In genomic region chr7:115310400-115311225, GRCm38 (mm10) we compare ENCODE assay signal across 10 mouse cellular contexts.
DNase-seq lines count a peak whose midpoint lies in the region; ATAC-seq lines count a peak whose summit lies in the region.
"Had no signal": no experiment of that assay in that cellular context is flagged by ENCODE, and none has a peak within 500 bp of the region (broad histone marks: within the 10 kb centered on the region; RNA-seq: fewer than 3 reads in every experiment).

No protein-coding gene starts in this region.

- no peaks in the 10 kb centered on the region for H3K36me3 ChIP-seq in hindbrain, embryonic 13.5 days
- no peaks in the 10 kb centered on the region for H3K36me3 ChIP-seq in hindbrain, embryonic 11.5 days (ENCODE audit: control insufficient read depth, insufficient read depth, low read length)
- no peaks in the 10 kb centered on the region for H3K36me3 ChIP-seq in heart, embryonic 16.5 days (ENCODE audit: control insufficient read depth, insufficient read depth)

- H3K4me1 ChIP-seq in hindbrain, embryonic 13.5 days (replicated peaks) = peaks cover 12% of the 10 kb centered on the region
- no peaks in the 10 kb centered on the region for H3K4me1 ChIP-seq in hindbrain, embryonic 11.5 days (replicated peaks; ENCODE audit: control insufficient read depth, insufficient read depth, low read length)
- H3K4me1 ChIP-seq in heart, embryonic 16.5 days (ENCODE audit: control insufficient read depth, insufficient read depth, low read length) = peaks cover 34% of the 10 kb centered on the region

- WGBS in hindbrain, embryonic 13.5 days = 68% methylated on average over 5 of the region's 5 CpGs
- 83% methylated on average over 5 of the region's 5 CpGs for WGBS in hindbrain, embryonic 11.5 days
- 44% methylated on average over 5 of the region's 5 CpGs for WGBS in heart, embryonic 16.5 days

- no peak overlapping the region for H3K27ac ChIP-seq in hindbrain, embryonic 13.5 days
- H3K27ac ChIP-seq in hindbrain, embryonic 11.5 days (ENCODE audit: low read depth, low read length) = no peak overlapping the region
- H3K27ac ChIP-seq in heart, embryonic 16.5 days (ENCODE audit: low read length) = peak overlapping the region; percentile 84

- intact Hi-C loops in left cerebral cortex, postnatal 25 days (cut with DNase I) = no loop called here

- DNase-seq in hindbrain, embryonic 11.5 days (ENCODE audit: low spot score) = no peak
- peak; percentile 62 for DNase-seq in adrenal gland, postnatal 10 days
- DNase-seq in lung, postnatal 36 days = peak; percentile 3
- no peak for DNase-seq in left cerebral cortex, postnatal 25 days (ENCODE audit: low spot score in 2 of 2)
- no peak for DNase-seq in embryo, embryonic 10.5 days (ENCODE audit: low spot score)
- no peak for DNase-seq in cerebellum, adult 18-20 months

- H3K4me3 ChIP-seq in hindbrain, embryonic 13.5 days = no peak overlapping the region
- no peak overlapping the region for H3K4me3 ChIP-seq in hindbrain, embryonic 11.5 days (ENCODE audit: low read depth, low read length)
- H3K4me3 ChIP-seq in heart, embryonic 16.5 days (ENCODE audit: low read length) = no peak overlapping the region
- H3K4me3 ChIP-seq: erythroblast, embryonic 14.5 days; megakaryocyte, embryonic 14.5 days had no signal

- ATAC-seq in hindbrain, embryonic 13.5 days (ENCODE audit: low FRiP score) = peak; percentile 73
- no peak for ATAC-seq in hindbrain, embryonic 11.5 days (ENCODE audit: low FRiP score)
- ATAC-seq in heart, embryonic 16.5 days (replicated peaks; ENCODE audit: extremely low read depth, insufficient read depth, low FRiP score) = peak; percentile 84

- H3K4me2 ChIP-seq in hindbrain, embryonic 13.5 days = no peak overlapping the region
- H3K4me2 ChIP-seq in hindbrain, embryonic 11.5 days (replicated peaks; ENCODE audit: low read depth, low read length) = no peak overlapping the region
- H3K4me2 ChIP-seq in heart, embryonic 16.5 days (ENCODE audit: low read depth, low read length) = no peak overlapping the region

- no peak overlapping the region for H3K9ac ChIP-seq in hindbrain, embryonic 13.5 days
- H3K9ac ChIP-seq in hindbrain, embryonic 11.5 days (ENCODE audit: low read depth, low read length) = no peak overlapping the region
- no peak overlapping the region for H3K9ac ChIP-seq in heart, embryonic 16.5 days (ENCODE audit: low read length)

- H3K27me3 ChIP-seq in hindbrain, embryonic 13.5 days = no peaks in the 10 kb centered on the region
- H3K27me3 ChIP-seq in hindbrain, embryonic 11.5 days (ENCODE audit: control insufficient read depth, insufficient read depth, low read length) = no peaks in the 10 kb centered on the region
- no peaks in the 10 kb centered on the region for H3K27me3 ChIP-seq in heart, embryonic 16.5 days (ENCODE audit: control insufficient read depth, insufficient read depth, low read length)

- no peaks in the 10 kb centered on the region for H3K9me3 ChIP-seq in hindbrain, embryonic 13.5 days
- H3K9me3 ChIP-seq in hindbrain, embryonic 11.5 days (ENCODE audit: control insufficient read depth, low read length) = no peaks in the 10 kb centered on the region
- H3K9me3 ChIP-seq in heart, embryonic 16.5 days (replicated peaks; ENCODE audit: control insufficient read depth, low read length) = no peaks in the 10 kb centered on the region
- H3K9me3 ChIP-seq: megakaryocyte, embryonic 14.5 days had no signal

Comparison
In these comparisons a context has a peak if more than half of its experiments do, and no peak if none do; other contexts are left out.
1. DNase-seq: peak in adrenal gland, postnatal 10 days (single experiment) and lung, postnatal 36 days (single experiment); none in hindbrain, embryonic 11.5 days (single experiment), left cerebral cortex, postnatal 25 days (0 of 2), embryo, embryonic 10.5 days (single experiment) and cerebellum, adult 18-20 months (0 of 2).